Mouse (Mus musculus) liver, embryonic 13.5 days (tissue): ENCODE results near the gene 4930503B20Rik. TPM values are rescaled to one million over a fixed set of nuclear protein-coding genes. Genes with fewer than 3 reads are reported as not detected.

Source experiments
- ATAC-seq: fragments of 200-750 bp; cut with Nextera tagmentation; 2 replicates; pipeline ENCODE4 v1.8.0; 2017; ENCODE audit warnings: low read depth, mild to moderate bottlenecking, moderate number of reproducible peaks, moderate library complexity
- DNase-seq: peaks from one replicate; pipeline ENCODE4 v3.0.0; 2022
- H3K27ac ChIP-seq: fragments of 300-500 bp; sonication (generic); 2 replicates; pipeline ENCODE4 v1.5.1; 2015; ENCODE audit warnings: moderate library complexity, mild to moderate bottlenecking, inconsistent platforms
- H3K27me3 ChIP-seq: fragments of 300-500 bp; sonication (generic); 2 replicates; pipeline ENCODE4 v1.6.1; 2015; ENCODE audit warnings: mild to moderate bottlenecking, inconsistent platforms
- H3K36me3 ChIP-seq: fragments of 300-500 bp; sonication (generic); 2 replicates; pipeline ENCODE4 v1.6.1; 2015; ENCODE audit warnings: mild to moderate bottlenecking, inconsistent platforms
- H3K4me1 ChIP-seq: fragments of 300-500 bp; sonication (generic); replicated peaks from 2 replicates; pipeline ENCODE4 v1.6.1; 2015; ENCODE audit warnings: inconsistent platforms
- H3K4me2 ChIP-seq: fragments of 300-500 bp; sonication (generic); 2 replicates; pipeline ENCODE4 v1.6.1; 2015; ENCODE audit warnings: inconsistent platforms, mild to moderate bottlenecking, moderate library complexity
- H3K4me3 ChIP-seq: fragments of 300-500 bp; sonication (generic); replicated peaks from 2 replicates; pipeline ENCODE4 v1.5.1; 2015; ENCODE audit warnings: mild to moderate bottlenecking, inconsistent platforms
- H3K9ac ChIP-seq: fragments of 300-500 bp; sonication (generic); 2 replicates; pipeline ENCODE4 v1.6.1; 2015; ENCODE audit warnings: mild to moderate bottlenecking, inconsistent platforms
- H3K9me3 ChIP-seq: fragments of 300-500 bp; sonication (generic); replicated peaks from 2 replicates; pipeline ENCODE4 v1.6.1; 2016; ENCODE audit warnings: inconsistent platforms
- WGBS: fragments of 180-500 bp; shearing (Covaris S2); methylation state at CpG from one replicate; pipeline ENCODE4 v1.1.7; 2015; ENCODE audit not compliant: insufficient replicate concordance; 5-methylcytosine and 5-hydroxymethylcytosine counted together
- polyA plus RNA-seq: library from polyadenylated mRNA; unstranded; fragments of >200 nt; fragmentation: Nextera tagmentation; extraction: Ambion mirVana; gene quantifications from 2 replicates; pipeline ENCODE4 v1.2.1, GENCODE M21; 2015

Gene 4930503B20Rik
- polyA plus RNA-seq, result not detected in 2 replicates

DNA sequence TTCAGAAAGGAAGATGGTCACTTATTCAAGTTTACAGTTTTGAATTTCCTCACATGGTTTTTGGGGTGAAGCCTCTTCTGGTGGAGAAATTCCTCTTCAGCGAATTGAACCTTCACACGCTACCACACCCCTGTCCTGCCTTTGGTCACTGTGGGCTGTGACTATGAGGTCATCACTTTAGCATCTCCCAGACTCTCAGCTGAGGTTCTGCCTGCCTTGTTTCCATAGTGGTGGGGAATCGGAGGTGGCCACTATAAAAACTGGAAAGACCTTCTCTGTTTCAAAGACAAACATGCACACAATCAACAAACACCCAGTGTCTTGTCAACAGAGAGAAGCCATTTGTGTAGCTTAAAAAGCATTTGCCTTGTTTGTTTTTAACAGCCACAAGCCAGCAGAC is at the start of gene 4930503B20Rik:
Gene 4930503B20Rik (minus strand): TSS at position 101 of the 400 bp plus-strand sequence.
- no peaks in the 10 kb centered on the region for H3K36me3 ChIP-seq
- no peak within 1 kb of the TSS for H3K4me3 ChIP-seq
- H3K4me2 ChIP-seq, result no peak within 1 kb of the TSS
- no peak for DNase-seq
- ATAC-seq, result no peak
- no peak within 1 kb of the TSS for H3K27ac ChIP-seq
- H3K27me3 ChIP-seq, result 0 out of 2 replicates have a peak, but pooled peaks cover 3% of the 10 kb centered on the region
- 78% methylated on average over 3 of the region's 3 CpGs for WGBS
- no peaks in the 10 kb centered on the region for H3K9me3 ChIP-seq
- peaks cover 34% of the 10 kb centered on the region for H3K4me1 ChIP-seq
- H3K9ac ChIP-seq, result no peak within 1 kb of the TSS

DNA sequence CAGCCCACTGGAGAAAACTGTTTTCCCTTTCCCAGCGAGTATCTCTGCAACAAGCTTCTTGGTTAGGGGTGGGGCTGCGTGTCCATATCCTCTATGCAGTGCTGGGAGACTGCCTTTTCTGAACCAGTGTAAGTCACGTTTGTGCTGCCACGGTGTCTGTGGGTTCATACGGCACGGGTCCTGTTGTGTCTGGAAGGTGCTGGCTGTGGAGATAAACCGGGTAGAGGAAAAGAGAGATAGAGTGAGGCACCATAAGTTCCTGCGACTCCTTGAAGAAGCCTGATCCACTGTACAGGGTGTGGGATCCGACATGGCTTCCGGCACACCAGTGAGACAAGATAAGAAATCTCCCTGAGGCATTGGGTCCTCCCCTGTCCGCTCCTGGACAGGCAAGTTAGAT is 48.9 kb upstream of the 4930503B20Rik start:
- H3K4me2 ChIP-seq, result peak overlapping the region; percentile 62

DNA sequence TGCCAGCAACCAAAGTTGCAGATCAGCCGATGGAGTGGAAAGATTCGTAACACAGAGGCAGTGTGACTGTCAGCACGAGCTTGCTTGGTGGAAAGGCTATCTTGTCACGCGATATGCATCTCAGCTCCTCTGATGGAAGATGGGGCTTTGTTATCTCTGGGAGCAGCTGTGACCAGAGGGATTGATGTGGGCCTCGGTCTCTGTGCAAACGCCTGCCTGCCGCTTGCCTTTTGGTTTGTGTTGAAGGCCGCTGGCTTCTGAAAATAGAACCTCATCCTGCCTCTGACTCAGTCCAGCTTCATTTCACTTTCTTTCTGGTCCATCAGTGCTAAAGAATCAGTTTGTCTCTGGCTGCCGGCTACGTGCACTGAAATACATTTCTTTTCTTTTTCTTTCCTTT is 47.9 kb upstream of the 4930503B20Rik start:
- DNase-seq, result peak; percentile 23
- ATAC-seq, result peak; percentile 45; the same call in 1 of the 2 replicates
- Histone ChIP-seq H3K4me3 (no peak overlapping the region), H3K9me3 (no peaks in the 10 kb centered on the region), H3K27ac (no peak overlapping the region), H3K4me1 (peaks cover 26% of the 10 kb centered on the region), H3K36me3 (no peaks in the 10 kb centered on the region), H3K27me3 (no peaks in the 10 kb centered on the region), H3K4me2 (peak overlapping the region; percentile 25; the same call in 1 of the 2 replicates), H3K9ac (0 out of 2 replicates have a peak overlapping the region, but pooled peaks have one; percentile 6)
- WGBS, result 17% methylated on average over 11 of the region's 11 CpGs

More for the DNA sequence above, 48.9 kb upstream of the 4930503B20Rik start:
- ATAC-seq, result peak; percentile 96
- Histone ChIP-seq H3K27me3 (no peaks in the 10 kb centered on the region), H3K36me3 (no peaks in the 10 kb centered on the region), H3K4me3 (peak overlapping the region; percentile 17), H3K9me3 (no peaks in the 10 kb centered on the region), H3K9ac (peak overlapping the region; percentile 47), H3K4me1 (peaks cover 26% of the 10 kb centered on the region), H3K27ac (peak overlapping the region; percentile 59; the same call in 1 of the 2 replicates)
- WGBS, result 20% methylated on average over 11 of the region's 11 CpGs
- DNase-seq, result peak; percentile 50

DNA sequence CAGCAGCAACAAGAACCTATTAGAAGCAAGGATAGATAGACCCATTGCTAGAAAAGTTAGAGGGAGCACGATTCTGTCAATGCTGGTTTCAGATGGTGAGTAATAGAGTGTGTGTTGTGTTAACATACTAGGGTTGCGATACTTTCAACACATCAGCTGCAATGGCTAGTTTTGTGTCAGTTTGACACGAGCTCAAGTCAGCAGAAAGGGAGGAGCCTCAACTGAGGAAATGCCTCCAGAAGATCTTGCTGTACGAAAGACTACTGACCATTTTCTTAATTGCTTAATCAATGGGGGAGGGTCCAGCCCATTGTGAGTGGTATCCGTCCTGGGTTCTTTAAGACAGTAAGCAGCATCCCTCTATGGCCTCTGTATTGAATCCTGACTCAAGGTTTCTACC is 41.4 kb upstream of the 4930503B20Rik start:
- no peak overlapping the region for H3K4me3 ChIP-seq
- H3K27me3 ChIP-seq, result no peaks in the 10 kb centered on the region; the same call in 1 of the 2 replicates
- H3K9ac ChIP-seq, result no peak overlapping the region
- ATAC-seq (no peak), DNase-seq (no peak)
- no peaks in the 10 kb centered on the region for H3K9me3 ChIP-seq
- H3K4me1 ChIP-seq, result no peaks in the 10 kb centered on the region
- H3K27ac ChIP-seq, result no peak overlapping the region
- H3K4me2 ChIP-seq, result no peak overlapping the region
- WGBS, result 60% methylated on average over 5 of the region's 5 CpGs
- H3K36me3 ChIP-seq, result no peaks in the 10 kb centered on the region

DNA sequence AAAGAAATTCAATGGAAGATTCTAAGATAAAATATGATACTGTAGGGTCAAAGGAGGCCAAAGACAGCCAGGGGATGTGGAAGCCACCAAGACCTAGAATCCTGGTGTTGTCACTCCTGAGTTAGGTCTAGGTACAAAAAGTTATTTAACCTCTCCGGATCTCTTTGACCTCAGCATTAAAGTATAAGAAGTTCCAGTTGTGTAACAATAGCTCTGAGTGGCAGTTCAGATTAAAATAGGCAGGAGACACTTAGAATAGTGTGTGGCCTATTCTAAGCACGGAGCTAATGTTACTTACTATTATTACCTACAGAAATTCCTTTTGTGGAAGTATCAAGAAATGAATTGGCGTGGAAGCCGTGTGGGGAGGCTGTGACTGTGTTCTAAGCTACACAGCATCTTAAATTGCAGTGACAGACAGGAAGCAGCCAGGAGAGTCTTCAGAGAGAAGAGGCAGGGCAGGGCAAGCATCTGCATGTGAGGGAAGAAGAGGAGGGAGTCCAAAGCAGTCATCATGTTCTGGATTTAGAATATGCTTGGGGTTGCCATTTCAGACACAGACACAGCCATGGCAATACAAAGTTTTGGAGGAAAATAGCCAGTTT is 36.1 kb upstream of the 4930503B20Rik start:
- H3K4me1 ChIP-seq, result peaks cover 21% of the 10 kb centered on the region
- no peak overlapping the region for H3K9ac ChIP-seq
- WGBS, result 55% methylated on average over 4 of the region's 4 CpGs
- H3K9me3 ChIP-seq, result no peaks in the 10 kb centered on the region
- no peak for DNase-seq
- H3K4me2 ChIP-seq, result no peak overlapping the region
- H3K27me3 ChIP-seq, result peaks cover 28% of the 10 kb centered on the region
- H3K4me3 ChIP-seq, result no peak overlapping the region
- ATAC-seq, result no peak
- H3K36me3 ChIP-seq, result no peaks in the 10 kb centered on the region
- H3K27ac ChIP-seq, result no peak overlapping the region

DNA sequence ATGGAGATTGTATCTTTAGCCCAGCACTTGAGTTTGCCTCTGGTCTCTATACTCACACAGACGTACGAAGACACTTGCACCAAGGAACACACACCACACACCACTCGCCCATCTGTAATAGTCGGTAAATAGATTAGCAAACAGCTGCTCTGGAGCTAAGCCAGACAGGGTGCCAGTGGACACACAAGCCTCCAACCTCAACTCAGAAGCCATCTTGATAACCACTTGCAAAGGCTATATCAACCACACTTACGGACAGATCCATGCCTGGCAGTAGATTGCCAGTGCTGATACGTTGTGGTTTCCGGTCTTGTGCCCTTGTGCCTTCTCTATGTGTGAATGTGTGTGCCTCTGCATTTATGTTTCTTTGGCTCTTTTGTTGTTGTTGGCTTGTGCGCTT is 35.3 kb upstream of the 4930503B20Rik start:
- 32% methylated on average over 8 of the region's 8 CpGs for WGBS
- no peak overlapping the region for H3K4me3 ChIP-seq
- no peak overlapping the region for H3K27ac ChIP-seq
- no peak for DNase-seq
- no peak overlapping the region for H3K9ac ChIP-seq
- H3K4me1 ChIP-seq, result peaks cover 21% of the 10 kb centered on the region
- H3K9me3 ChIP-seq, result no peaks in the 10 kb centered on the region
- peak; percentile 65 for ATAC-seq
- no peaks in the 10 kb centered on the region for H3K36me3 ChIP-seq
- peaks cover 28% of the 10 kb centered on the region for H3K27me3 ChIP-seq
- 0 out of 2 replicates have a peak overlapping the region, but pooled peaks have one; percentile 75 for H3K4me2 ChIP-seq

DNA sequence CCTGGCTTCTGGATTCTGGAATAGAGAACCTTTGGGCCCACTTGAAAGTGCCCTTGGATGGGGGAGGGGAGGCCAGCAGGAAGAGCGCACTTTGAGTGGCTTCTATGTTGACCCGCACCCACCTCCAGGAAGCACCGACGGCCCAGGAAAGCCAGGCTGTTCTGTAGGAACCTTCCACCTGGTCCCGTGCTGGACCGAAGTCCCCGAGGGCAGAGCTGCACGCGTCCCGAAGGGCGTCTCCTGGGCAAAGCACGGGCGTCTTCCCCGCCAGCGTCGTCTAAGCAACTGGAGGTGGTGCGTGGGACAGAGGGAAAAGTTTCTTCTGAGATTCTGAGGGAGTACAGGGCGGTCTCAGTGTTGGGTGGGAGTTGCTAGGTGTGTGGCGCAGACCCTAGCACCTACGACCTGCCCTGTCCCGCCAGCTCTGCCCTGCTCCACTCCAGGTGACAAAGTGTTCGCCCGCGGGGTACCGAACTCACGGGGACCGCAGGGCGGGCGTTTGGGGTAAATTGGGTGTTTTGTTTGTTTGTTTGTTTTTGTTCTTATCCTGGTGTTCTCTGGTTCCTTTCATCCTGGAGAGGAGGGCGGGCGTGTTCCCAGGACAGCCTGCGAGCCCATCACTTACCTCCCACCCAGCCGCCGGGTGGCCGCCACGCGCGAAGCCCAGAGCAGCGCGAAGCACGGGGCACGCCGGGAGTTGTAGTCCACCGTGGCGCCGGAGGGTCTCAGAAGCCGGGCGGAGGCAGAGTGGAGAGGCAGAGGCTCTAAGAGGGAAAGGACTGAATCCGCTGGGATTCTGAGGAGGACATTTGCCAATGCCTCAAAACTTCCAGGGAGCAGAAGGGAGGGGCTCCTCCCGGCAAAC is 33.9 kb upstream of the 4930503B20Rik start, which contains the start of gene Samd13:
Gene Samd13 (minus strand): TSS at position 782 of the 865 bp plus-strand sequence.
- Histone ChIP-seq H3K36me3 (no peaks in the 10 kb centered on the region), H3K4me1 (peaks cover 21% of the 10 kb centered on the region), H3K9ac (peak within 1 kb of the TSS; percentile 55), H3K27ac (no peak within 1 kb of the TSS), H3K4me2 (peak within 1 kb of the TSS; percentile 75), H3K27me3 (peaks cover 28% of the 10 kb centered on the region), H3K4me3 (peak within 1 kb of the TSS; percentile 56), H3K9me3 (no peaks in the 10 kb centered on the region)
- DNase-seq (no peak), ATAC-seq (peak; percentile 57)
- WGBS, result 4% methylated on average over 50 of the region's 50 CpGs

DNA sequence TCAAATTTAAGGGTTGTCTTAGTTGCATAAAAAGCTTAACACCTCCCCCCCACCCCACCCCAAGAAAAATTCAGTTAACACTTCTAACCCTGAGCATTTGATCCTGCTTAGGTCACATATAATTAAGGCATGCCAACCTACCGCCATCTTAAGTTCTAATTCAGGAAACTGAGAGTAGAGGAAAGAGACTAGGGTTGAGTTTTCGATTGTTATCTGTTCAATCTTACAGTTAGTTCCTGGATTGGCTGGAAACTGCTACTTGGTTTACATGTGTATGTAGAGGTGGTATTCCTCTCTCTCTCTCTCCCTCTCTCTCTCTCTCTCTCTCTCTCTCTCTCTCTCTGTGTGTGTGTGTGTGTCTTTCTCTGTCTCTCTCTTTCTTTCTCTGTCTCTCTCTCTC is 32.0 kb upstream of the 4930503B20Rik start:
- H3K27ac ChIP-seq, result no peak overlapping the region
- H3K27me3 ChIP-seq, result peaks cover 28% of the 10 kb centered on the region
- no peak overlapping the region for H3K4me2 ChIP-seq
- no peaks in the 10 kb centered on the region for H3K9me3 ChIP-seq
- 25% methylated on average over 2 of the region's 2 CpGs for WGBS
- H3K4me1 ChIP-seq, result peaks cover 21% of the 10 kb centered on the region
- no peak for DNase-seq
- no peaks in the 10 kb centered on the region for H3K36me3 ChIP-seq
- no peak for ATAC-seq
- no peak overlapping the region for H3K9ac ChIP-seq
- H3K4me3 ChIP-seq, result no peak overlapping the region

DNA sequence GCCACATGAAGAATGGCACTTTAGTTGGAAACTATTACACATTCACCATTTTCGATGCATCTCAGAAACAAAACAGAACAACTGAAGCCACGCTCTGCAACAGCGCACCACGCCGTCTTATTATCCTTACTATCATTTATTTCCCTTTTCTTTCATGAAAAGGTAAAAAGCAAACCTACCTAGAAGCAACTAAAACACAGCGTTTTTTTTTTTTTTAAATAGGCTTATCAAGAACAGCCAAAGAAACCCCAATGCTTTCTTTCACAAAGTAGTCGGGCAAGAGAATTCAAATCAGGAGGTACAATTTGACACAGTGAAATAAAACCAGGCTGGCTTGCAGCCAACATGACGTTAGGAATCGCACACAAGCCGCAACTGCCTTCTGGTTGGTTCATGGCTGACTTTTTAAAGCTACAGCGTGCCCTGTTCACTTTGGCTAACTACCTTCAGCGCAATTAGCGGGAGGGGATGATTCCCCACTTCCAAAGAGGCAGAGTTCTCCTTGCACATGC is 31.1 kb upstream of the 4930503B20Rik start:
- Histone ChIP-seq H3K36me3 (no peaks in the 10 kb centered on the region), H3K4me3 (no peak overlapping the region), H3K4me2 (peak overlapping the region; percentile 18), H3K9me3 (no peaks in the 10 kb centered on the region), H3K27ac (no peak overlapping the region), H3K27me3 (peaks cover 28% of the 10 kb centered on the region), H3K9ac (no peak overlapping the region), H3K4me1 (peaks cover 21% of the 10 kb centered on the region)
- WGBS, result 45% methylated on average over 13 of the region's 13 CpGs
- DNase-seq (no peak), ATAC-seq (no peak)

DNA sequence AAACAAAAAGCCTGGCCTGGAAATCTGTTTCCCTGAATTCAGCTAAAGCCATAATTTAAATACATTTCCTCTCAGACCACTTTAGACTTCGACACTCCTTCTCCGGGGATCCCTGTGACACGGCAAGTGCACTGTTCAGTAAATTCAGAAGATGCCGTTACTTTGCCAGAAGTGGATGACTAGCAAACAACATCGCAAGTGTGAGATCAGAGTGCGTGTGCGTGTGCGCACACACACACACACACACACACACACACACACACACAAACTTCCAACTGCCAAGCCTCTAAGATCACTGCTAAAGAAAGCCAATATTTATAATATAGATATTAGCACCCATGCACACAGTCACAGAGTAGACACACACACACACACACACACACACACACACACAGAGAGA is 30.6 kb upstream of the 4930503B20Rik start:
- WGBS, result 74% methylated on average over 8 of the region's 8 CpGs
- Histone ChIP-seq H3K4me1 (peaks cover 21% of the 10 kb centered on the region), H3K36me3 (no peaks in the 10 kb centered on the region), H3K4me2 (no peak overlapping the region), H3K9ac (no peak overlapping the region), H3K27ac (no peak overlapping the region), H3K27me3 (peaks cover 28% of the 10 kb centered on the region), H3K9me3 (no peaks in the 10 kb centered on the region), H3K4me3 (no peak overlapping the region)
- DNase-seq, result no peak
- no peak for ATAC-seq

DNA sequence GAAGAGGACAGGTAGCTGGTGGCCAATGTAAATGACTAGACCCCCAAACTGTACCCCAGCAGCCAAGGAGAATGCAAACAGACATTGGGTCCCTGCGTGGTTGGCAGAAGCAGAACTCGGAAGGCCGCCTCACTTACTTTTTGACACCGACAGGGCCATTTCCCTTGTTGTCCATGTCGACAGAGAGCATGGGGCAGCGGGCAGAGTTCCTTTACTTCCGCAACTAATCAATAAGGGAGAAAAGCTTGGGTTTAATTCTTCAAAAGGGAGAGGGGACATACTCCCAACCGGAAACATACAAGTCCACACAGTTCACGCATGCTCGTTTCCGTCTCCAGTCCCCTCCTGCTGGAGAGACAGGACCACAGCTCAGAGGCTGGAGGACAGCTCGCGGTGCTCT is 29.5 kb upstream of the 4930503B20Rik start:
- H3K9me3 ChIP-seq, result no peaks in the 10 kb centered on the region
- no peak overlapping the region for H3K27ac ChIP-seq
- no peak overlapping the region for H3K9ac ChIP-seq
- no peaks in the 10 kb centered on the region for H3K36me3 ChIP-seq
- DNase-seq, result no peak
- WGBS, result 86% methylated on average over 13 of the region's 13 CpGs
- ATAC-seq, result no peak
- H3K4me2 ChIP-seq, result no peak overlapping the region
- H3K4me1 ChIP-seq, result peaks cover 11% of the 10 kb centered on the region
- peaks cover 18% of the 10 kb centered on the region for H3K27me3 ChIP-seq
- no peak overlapping the region for H3K4me3 ChIP-seq
